Mouse (Mus musculus) WW6 (cell line): ENCODE results near the gene Far2.

Experiments used
- DNase-seq: peaks from one replicate; pipeline ENCODE4 v3.0.0-alpha.2; 2013; ENCODE audit warnings: low read depth, low spot score

Far2 gene

DNA sequence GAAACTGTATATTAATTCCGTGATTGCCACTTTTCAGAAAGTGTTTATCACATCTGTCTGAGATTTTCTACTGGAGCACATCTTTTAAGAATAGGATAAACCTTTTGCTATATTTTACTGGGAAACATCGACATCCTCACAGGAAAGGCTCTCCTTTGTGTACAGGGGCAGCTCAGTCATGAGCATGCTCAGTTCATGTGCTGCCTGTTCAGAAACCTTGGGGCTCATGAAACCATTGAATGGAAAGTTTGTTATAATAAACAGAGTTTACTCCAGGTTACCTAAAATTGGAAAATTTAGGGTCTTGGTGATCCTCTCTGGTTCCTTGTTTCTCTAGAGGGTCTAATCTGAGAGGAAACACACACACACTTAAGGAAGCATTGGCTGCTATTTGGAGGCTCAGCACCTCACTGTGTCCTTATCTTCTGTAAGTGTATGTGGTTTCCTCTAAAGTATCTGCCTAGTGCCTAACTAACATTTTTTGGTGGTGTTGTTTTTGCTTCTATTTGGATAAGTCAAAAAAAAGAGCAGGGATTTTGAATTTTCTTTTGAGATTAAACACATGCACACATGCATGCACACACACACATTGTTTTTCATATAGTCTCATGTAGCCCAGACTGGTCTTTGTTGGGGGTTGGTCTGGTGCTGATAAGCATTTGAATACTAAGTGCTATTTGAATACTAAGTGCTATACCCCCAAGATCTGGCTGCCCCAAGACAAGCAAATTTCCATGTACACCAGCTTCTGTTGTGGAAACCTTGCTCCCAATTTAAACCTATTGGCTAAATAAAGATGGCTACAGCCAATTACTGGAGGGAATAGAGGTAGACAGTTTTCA lies 171.4 kb downstream of the Far2 start:
- no peak for DNase-seq

DNA sequence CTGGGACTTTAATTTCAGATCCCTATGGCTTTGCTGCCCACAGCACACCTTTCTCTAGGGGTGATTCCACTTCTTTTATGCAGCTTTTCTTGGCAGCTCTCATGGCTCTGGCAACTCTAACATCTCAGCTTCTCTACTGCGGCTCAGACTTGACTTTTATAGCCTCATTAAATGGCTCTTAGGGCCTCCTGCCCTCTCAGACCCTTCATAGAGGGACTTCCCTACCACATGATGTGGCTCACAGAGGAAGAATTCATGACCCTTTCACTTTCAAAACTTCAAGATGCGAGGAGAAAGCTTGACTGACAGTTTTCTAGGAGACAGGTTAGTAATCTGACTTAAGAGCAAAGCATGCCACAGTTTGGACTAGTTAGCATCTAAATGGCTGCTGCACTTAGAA lies 175.6 kb downstream of the Far2 start:
- DNase-seq = no peak

DNA sequence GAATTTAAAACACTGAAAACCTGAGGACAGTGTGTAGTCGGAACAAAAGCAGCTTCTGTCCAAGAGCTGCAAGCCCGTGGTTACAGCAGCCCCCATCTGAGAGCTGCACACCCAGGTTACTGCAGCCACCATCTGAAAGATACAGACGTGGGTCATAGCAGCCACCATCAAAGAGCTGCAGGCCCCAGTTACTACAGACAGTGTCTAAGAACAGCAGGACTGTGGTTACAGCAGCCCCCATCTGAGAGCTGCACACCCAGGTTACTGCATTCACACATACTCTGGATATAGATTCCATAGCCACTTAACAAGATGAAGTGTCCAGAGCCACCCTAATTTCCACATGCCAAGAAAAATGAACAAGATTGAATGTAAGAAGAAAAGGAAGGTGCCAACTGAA lies 180.5 kb downstream of the Far2 start:
- DNase-seq = no peak
